Comparison of ENCODE assay signal across 8 mouse cellular contexts in the genomic region with DNA sequence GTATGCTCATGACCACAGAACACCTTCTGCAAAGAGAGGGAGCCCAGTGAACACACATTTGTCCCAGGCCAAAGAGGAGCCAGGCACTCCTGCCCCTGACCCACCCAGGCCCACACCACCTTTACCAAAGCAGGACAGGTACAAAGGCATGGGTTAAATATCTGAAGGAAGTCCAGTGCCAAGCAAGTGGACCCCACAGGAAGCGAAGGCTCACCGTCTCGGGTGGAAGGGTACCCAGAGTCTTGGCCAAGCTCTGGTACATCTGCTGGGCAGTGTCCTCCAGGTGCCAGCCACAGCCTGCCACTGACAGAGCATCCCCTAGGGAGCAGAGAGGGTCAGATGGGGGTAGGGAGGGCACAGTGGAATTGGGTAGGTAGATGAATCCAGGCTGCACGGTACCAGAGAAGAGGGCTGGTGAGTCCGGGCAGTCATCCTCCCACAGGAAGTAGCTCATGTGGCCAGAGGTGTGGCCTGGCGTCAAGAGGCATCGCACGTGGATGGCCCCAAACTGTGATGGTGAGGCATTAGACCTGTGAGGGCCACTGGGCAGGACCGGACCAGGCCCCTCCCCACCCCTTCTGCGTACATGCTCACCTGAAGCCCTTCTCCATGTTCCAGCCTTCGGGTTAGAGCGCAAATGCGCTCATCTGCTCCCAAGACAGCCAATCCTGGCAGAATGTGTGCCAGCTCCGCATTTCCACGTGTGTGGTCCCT. TPM values are rescaled to one million over a fixed set of nuclear protein-coding genes. Genes with fewer than 3 reads are reported as not detected.
DNase-seq lines count a peak whose midpoint lies in the region; ATAC-seq and TF ChIP-seq lines count a peak whose summit lies in the region.

No protein-coding gene starts in this region.

- peaks cover 12% of the 10 kb centered on the region for H3K4me1 ChIP-seq in heart, embryonic 11.5 days (ENCODE audit: control insufficient read depth, insufficient read depth, low read length)
- peaks cover 8% of the 10 kb centered on the region for H3K4me1 ChIP-seq in bone marrow macrophage, adult 2 months (ENCODE audit: control insufficient read depth, insufficient read depth, low read length)
- H3K4me1 ChIP-seq in hindbrain, embryonic 11.5 days (replicated peaks; ENCODE audit: control insufficient read depth, insufficient read depth, low read length): peaks cover 8% of the 10 kb centered on the region
- H3K4me1 ChIP-seq in midbrain, embryonic 12.5 days: peaks cover 24% of the 10 kb centered on the region

- TF ChIP-seq POLR2A in bone marrow macrophage, adult 2 months (IDR thresholded peaks at IDR 0.05; ENCODE audit: borderline replicate concordance, low read depth, low read length): no peak

- 80% methylated on average over 14 of the region's 15 CpGs for WGBS in heart, embryonic 11.5 days (ENCODE audit: insufficient replicate concordance)
- WGBS in hindbrain, embryonic 11.5 days: 85% methylated on average over 15 of the region's 15 CpGs
- 85% methylated on average over 15 of the region's 15 CpGs for WGBS in midbrain, embryonic 12.5 days

- peak overlapping the region; percentile 78 for H3K4me2 ChIP-seq in heart, embryonic 11.5 days
- H3K4me2 ChIP-seq in hindbrain, embryonic 11.5 days (replicated peaks; ENCODE audit: low read depth, low read length): peak overlapping the region; percentile 74
- H3K4me2 ChIP-seq in midbrain, embryonic 12.5 days (replicated peaks): peak overlapping the region; percentile 68

- no peaks in the 10 kb centered on the region for H3K27me3 ChIP-seq in heart, embryonic 11.5 days (ENCODE audit: control insufficient read depth, insufficient read depth, low read length)
- H3K27me3 ChIP-seq in hindbrain, embryonic 11.5 days (ENCODE audit: control insufficient read depth, insufficient read depth, low read length): no peaks in the 10 kb centered on the region
- no peaks in the 10 kb centered on the region for H3K27me3 ChIP-seq in midbrain, embryonic 12.5 days

- no peak for ATAC-seq in heart, embryonic 11.5 days (replicated peaks; ENCODE audit: insufficient number of reproducible peaks, low FRiP score, low TSS enrichment)
- no peak for ATAC-seq in hindbrain, embryonic 11.5 days (ENCODE audit: low FRiP score)
- ATAC-seq in midbrain, embryonic 12.5 days (ENCODE audit: low FRiP score, low read depth): no peak

- peaks cover 20% of the 10 kb centered on the region for H3K36me3 ChIP-seq in heart, embryonic 11.5 days (ENCODE audit: control insufficient read depth, insufficient read depth, low read length)
- no peaks in the 10 kb centered on the region; the same call in 1 of the 2 replicates for H3K36me3 ChIP-seq in hindbrain, embryonic 11.5 days (ENCODE audit: control insufficient read depth, insufficient read depth, low read length)
- peaks cover 59% of the 10 kb centered on the region for H3K36me3 ChIP-seq in midbrain, embryonic 12.5 days

- TF ChIP-seq CTCF in bone marrow macrophage, adult 2 months (IDR thresholded peaks at IDR 0.05; ENCODE audit: low read depth, low read length): no peak

- H3K9ac ChIP-seq in heart, embryonic 11.5 days (ENCODE audit: low read depth, low read length): peak overlapping the region; percentile 80
- H3K9ac ChIP-seq in hindbrain, embryonic 11.5 days (ENCODE audit: low read depth, low read length): peak overlapping the region; percentile 67
- H3K9ac ChIP-seq in midbrain, embryonic 12.5 days (replicated peaks): peak overlapping the region; percentile 78

- intact Hi-C loops in heart, postnatal 25 days (cut with DNase I): no loop called here

- no peak for DNase-seq in heart, postnatal 25 days (ENCODE audit: low spot score)
- no peak for DNase-seq in hindbrain, embryonic 11.5 days (ENCODE audit: low spot score)
- DNase-seq in urinary bladder, adult 18-20 months (ENCODE audit: low spot score in 2 of 2): no peak
- DNase-seq in adrenal gland, postnatal 36 days: no peak
- DNase-seq in c-Kit-positive CD71-positive TER-119-positive erythroid progenitor cells, embryonic 14.5 days (ENCODE audit: low spot score): no peak

- H3K4me3 ChIP-seq in heart, embryonic 11.5 days (ENCODE audit: low read depth, low read length): peak overlapping the region; percentile 69; the same call in 1 of the 2 replicates
- H3K4me3 ChIP-seq in bone marrow macrophage, adult 2 months (ENCODE audit: insufficient read depth, low read length): peak overlapping the region; percentile 68
- peak overlapping the region; percentile 73 for H3K4me3 ChIP-seq in hindbrain, embryonic 11.5 days (ENCODE audit: low read depth, low read length)
- H3K4me3 ChIP-seq in midbrain, embryonic 12.5 days: peak overlapping the region; percentile 60

- H3K27ac ChIP-seq in heart, embryonic 11.5 days (ENCODE audit: low read depth, low read length): no peak overlapping the region
- no peak overlapping the region for H3K27ac ChIP-seq in bone marrow macrophage, adult 2 months (ENCODE audit: insufficient read depth, low read depth, low read length)
- H3K27ac ChIP-seq in hindbrain, embryonic 11.5 days (ENCODE audit: low read depth, low read length): peak overlapping the region; percentile 84; the same call in 1 of the 2 replicates
- H3K27ac ChIP-seq in midbrain, embryonic 12.5 days (replicated peaks): no peak overlapping the region

- no peaks in the 10 kb centered on the region for H3K9me3 ChIP-seq in heart, embryonic 11.5 days (replicated peaks; ENCODE audit: control insufficient read depth, low read length)
- H3K9me3 ChIP-seq in hindbrain, embryonic 11.5 days (ENCODE audit: control insufficient read depth, low read length): no peaks in the 10 kb centered on the region
- no peaks in the 10 kb centered on the region for H3K9me3 ChIP-seq in midbrain, embryonic 12.5 days

RNA-seq across cellular contexts. Expression of gene Haghl, which starts 1.5 kb away (rescaled TPM):
- 47.2 and 52.3 TPM in 2 replicates for polyA plus RNA-seq in heart, embryonic 11.5 days (2014; fragmentation: Nextera tagmentation; extraction: Ambion mirVana)
- 1 to 10 TPM; 5.5 to 9.1 TPM for total RNA-seq in heart, postnatal 25 days (2021)
- 30.4 and 31.0 TPM in 2 replicates for polyA plus RNA-seq in bone marrow macrophage, adult 2 months (2012; ENCODE audit: insufficient read depth, insufficient read length, missing spikeins)
- polyA plus RNA-seq in hindbrain, embryonic 11.5 days (2014; fragmentation: Nextera tagmentation; extraction: Ambion mirVana): 63.6 and 70.3 TPM in 2 replicates
- 114 and 116 TPM in 2 replicates for polyA plus RNA-seq in midbrain, embryonic 12.5 days (2016; fragmentation: Nextera tagmentation; extraction: Ambion mirVana)
- 10 to 100 TPM; 17.6 to 32.8 TPM for total RNA-seq in adrenal gland, postnatal 36 days (2021)

RNA-seq across cellular contexts. Expression of gene Ccdc78, which starts 2.4 kb away (rescaled TPM):
- polyA plus RNA-seq in heart, embryonic 11.5 days (2014; fragmentation: Nextera tagmentation; extraction: Ambion mirVana): 0.13 TPM in 1 of 2 replicates, not detected in the other
- not detected for total RNA-seq in heart, postnatal 25 days (2021)
- polyA plus RNA-seq in bone marrow macrophage, adult 2 months (2012; ENCODE audit: insufficient read depth, insufficient read length, missing spikeins): not detected in 2 replicates
- 0.42 TPM in 1 of 2 replicates, not detected in the other for polyA plus RNA-seq in hindbrain, embryonic 11.5 days (2014; fragmentation: Nextera tagmentation; extraction: Ambion mirVana)
- 0.40 and 0.68 TPM in 2 replicates for polyA plus RNA-seq in midbrain, embryonic 12.5 days (2016; fragmentation: Nextera tagmentation; extraction: Ambion mirVana)
- total RNA-seq in adrenal gland, postnatal 36 days (2021): not detected

RNA-seq across cellular contexts. Expression of gene Fam173a, which starts 8.7 kb away (rescaled TPM):
- 71.8 and 74.0 TPM in 2 replicates for polyA plus RNA-seq in heart, embryonic 11.5 days (2014; fragmentation: Nextera tagmentation; extraction: Ambion mirVana)
- total RNA-seq in heart, postnatal 25 days (2021): 10 to 100 TPM; 35.4 to 36.0 TPM
- polyA plus RNA-seq in bone marrow macrophage, adult 2 months (2012; ENCODE audit: insufficient read depth, insufficient read length, missing spikeins): 64.5 and 70.6 TPM in 2 replicates
- polyA plus RNA-seq in hindbrain, embryonic 11.5 days (2014; fragmentation: Nextera tagmentation; extraction: Ambion mirVana): 64.8 and 70.9 TPM in 2 replicates
- 81.8 and 86.1 TPM in 2 replicates for polyA plus RNA-seq in midbrain, embryonic 12.5 days (2016; fragmentation: Nextera tagmentation; extraction: Ambion mirVana)
- total RNA-seq in adrenal gland, postnatal 36 days (2021): 10 to 100 TPM; 76.7 to 85.4 TPM

RNA-seq across cellular contexts. Expression of gene Narfl, which starts 10.4 kb away (rescaled TPM):
- 27.9 and 31.8 TPM in 2 replicates for polyA plus RNA-seq in heart, embryonic 11.5 days (2014; fragmentation: Nextera tagmentation; extraction: Ambion mirVana)
- total RNA-seq in heart, postnatal 25 days (2021): 10 to 100 TPM; 44.8 to 48.2 TPM
- polyA plus RNA-seq in bone marrow macrophage, adult 2 months (2012; ENCODE audit: insufficient read depth, insufficient read length, missing spikeins): 36.9 and 40.9 TPM in 2 replicates
- polyA plus RNA-seq in hindbrain, embryonic 11.5 days (2014; fragmentation: Nextera tagmentation; extraction: Ambion mirVana): 19.9 and 23.2 TPM in 2 replicates
- 24.8 and 24.9 TPM in 2 replicates for polyA plus RNA-seq in midbrain, embryonic 12.5 days (2016; fragmentation: Nextera tagmentation; extraction: Ambion mirVana)
- total RNA-seq in adrenal gland, postnatal 36 days (2021): 10 to 100 TPM; 26.0 to 31.0 TPM

RNA-seq across cellular contexts. Expression of gene AC134908.4, which starts 11.4 kb away (rescaled TPM):
- polyA plus RNA-seq in heart, embryonic 11.5 days (2014; fragmentation: Nextera tagmentation; extraction: Ambion mirVana): 0.29 TPM in 1 of 2 replicates, not detected in the other
- total RNA-seq in heart, postnatal 25 days (2021): under 1 TPM in 1 of 2 experiments, not detected in 1; 0.53 TPM
- not detected in 2 replicates for polyA plus RNA-seq in bone marrow macrophage, adult 2 months (2012; ENCODE audit: insufficient read depth, insufficient read length, missing spikeins)
- 0.56 TPM in 1 of 2 replicates, not detected in the other for polyA plus RNA-seq in hindbrain, embryonic 11.5 days (2014; fragmentation: Nextera tagmentation; extraction: Ambion mirVana)
- polyA plus RNA-seq in midbrain, embryonic 12.5 days (2016; fragmentation: Nextera tagmentation; extraction: Ambion mirVana): not detected in 2 replicates
- total RNA-seq in adrenal gland, postnatal 36 days (2021): not detected
